Mouse (Mus musculus) NIH3T3 (cell line): ENCODE measurements around the gene Atg10.
"Not testable (repeated sequence)": the region's sequence is repeated elsewhere in the genome, so short reads cannot be mapped to it uniquely, and the experiment has no call there.

ENCODE experiments used
- DNase-seq: peaks from one replicate; pipeline ENCODE4 v3.0.0-alpha.2; 2012; ENCODE audit warnings: low read depth

Atg10 gene

GRCm38 (mm10) chr13:90939192-90939591, 284.6 kb downstream of the Atg10 start:
- DNase-seq, result no peak

- DNase-seq, result no peak
Measured at GRCm38 (mm10) chr13:90935852-90936251, 287.9 kb downstream of the Atg10 start.

- DNase-seq, result peak; percentile 72
Measured at GRCm38 (mm10) chr13:90933256-90933655, 290.5 kb downstream of the Atg10 start.

GRCm38 (mm10) chr13:90929847-90930246, 293.9 kb downstream of the Atg10 start:
- DNase-seq, result peak; percentile 90

GRCm38 (mm10) chr13:90928266-90928665, 295.5 kb downstream of the Atg10 start:
- DNase-seq, result not testable (repeated sequence)

- no peak for DNase-seq
Measured at GRCm38 (mm10) chr13:90926938-90927633, 296.7 kb downstream of the Atg10 start.

- DNase-seq, result no peak
Measured at GRCm38 (mm10) chr13:90926125-90926765, 297.5 kb downstream of the Atg10 start.

- DNase-seq, result no peak
Measured at GRCm38 (mm10) chr13:90925191-90925590, 298.6 kb downstream of the Atg10 start.

GRCm38 (mm10) chr13:90924072-90924471, 299.7 kb downstream of the Atg10 start:
- DNase-seq, result peak; percentile 10

GRCm38 (mm10) chr13:90923617-90924016, 300.2 kb downstream of the Atg10 start:
- not testable (repeated sequence) for DNase-seq

GRCm38 (mm10) chr13:90922751-90923612, 300.8 kb downstream of the Atg10 start, which contains the start of gene Rps23:
TSS of gene Rps23 (plus strand) at chr13:90922958.
- peak; percentile 93 for DNase-seq

GRCm38 (mm10) chr13:90914721-90915120, 309.0 kb downstream of the Atg10 start:
- DNase-seq, result no peak

- no peak for DNase-seq
Measured at GRCm38 (mm10) chr13:90913675-90914192, 310.0 kb downstream of the Atg10 start.

GRCm38 (mm10) chr13:90912760-90913674, 310.8 kb downstream of the Atg10 start:
- no peak for DNase-seq

GRCm38 (mm10) chr13:90907376-90907775, 316.4 kb downstream of the Atg10 start:
- no peak for DNase-seq

- no peak for DNase-seq
Measured at GRCm38 (mm10) chr13:90905176-90905575, 318.6 kb downstream of the Atg10 start, which contains the start of gene Atp6ap1l. TSS of gene Atp6ap1l (minus strand) at chr13:90905355.

GRCm38 (mm10) chr13:90896821-90897220, 326.9 kb downstream of the Atg10 start:
- DNase-seq, result peak; percentile 31

GRCm38 (mm10) chr13:90896098-90896497, 327.7 kb downstream of the Atg10 start:
- DNase-seq, result peak; percentile 69

- no peak for DNase-seq
Measured at GRCm38 (mm10) chr13:90894819-90895218, 328.9 kb downstream of the Atg10 start.

- no peak for DNase-seq
Measured at GRCm38 (mm10) chr13:90890111-90890510, 333.7 kb downstream of the Atg10 start.

GRCm38 (mm10) chr13:90886568-90886983, 337.2 kb downstream of the Atg10 start:
- DNase-seq, result peak; percentile 87
